Mouse (Mus musculus): ENCODE data around the gene Sf3b3. TPM values are rescaled to one million over a fixed set of nuclear protein-coding genes. Genes with fewer than 3 reads are reported as not detected.

Sf3b3 gene
- polyA plus RNA-seq, 1 experiment from 2014 or later, result 185 TPM

GRCm38 (mm10) chr8:110774725-110775124 lies 71.9 kb downstream of the Sf3b3 start:
- no peak overlapping the region for H3K4me3 ChIP-seq
- no peak overlapping the region for H3K27ac ChIP-seq
- no peaks in the 10 kb centered on the region for H3K4me1 ChIP-seq (replicated peaks)
- WGBS, result 78% methylated on average over 6 of the region's 6 CpGs
- H3K36me3 ChIP-seq, result no peaks in the 10 kb centered on the region
- no peaks in the 10 kb centered on the region for H3K27me3 ChIP-seq (ENCODE audit: insufficient read depth, poor library complexity, severe bottlenecking)
- no peak for DNase-seq (ENCODE audit: low spot score)
- H3K9me3 ChIP-seq, result 0 out of 2 replicates have a peak, but pooled peaks cover 3% of the 10 kb centered on the region

- Histone ChIP-seq H3K36me3 (no peaks in the 10 kb centered on the region), H3K4me3 (no peak overlapping the region), H3K4me1 (replicated peaks) (no peaks in the 10 kb centered on the region), H3K9me3 (0 out of 2 replicates have a peak, but pooled peaks cover 3% of the 10 kb centered on the region), H3K27ac (no peak overlapping the region), H3K27me3 (ENCODE audit: insufficient read depth, poor library complexity, severe bottlenecking) (no peaks in the 10 kb centered on the region)
- DNase-seq (ENCODE audit: low spot score), result no peak
- WGBS, result 79% methylated on average over 3 of the region's 3 CpGs
Observed at GRCm38 (mm10) chr8:110774047-110774446, 72.5 kb downstream of the Sf3b3 start.

GRCm38 (mm10) chr8:110772452-110772851 lies 74.1 kb downstream of the Sf3b3 start:
- Histone ChIP-seq H3K27me3 (ENCODE audit: insufficient read depth, poor library complexity, severe bottlenecking) (no peaks in the 10 kb centered on the region), H3K27ac (no peak overlapping the region), H3K36me3 (no peaks in the 10 kb centered on the region), H3K4me1 (replicated peaks) (no peaks in the 10 kb centered on the region), H3K4me3 (no peak overlapping the region), H3K9me3 (0 out of 2 replicates have a peak, but pooled peaks cover 3% of the 10 kb centered on the region)
- 88% methylated on average over 7 of the region's 7 CpGs for WGBS
- no peak for DNase-seq (ENCODE audit: low spot score)

GRCm38 (mm10) chr8:110767261-110767660 lies 79.3 kb downstream of the Sf3b3 start:
- Histone ChIP-seq H3K9me3 (no peaks in the 10 kb centered on the region), H3K36me3 (no peaks in the 10 kb centered on the region), H3K27ac (no peak overlapping the region), H3K27me3 (ENCODE audit: insufficient read depth, poor library complexity, severe bottlenecking) (no peaks in the 10 kb centered on the region), H3K4me3 (no peak overlapping the region), H3K4me1 (replicated peaks) (no peaks in the 10 kb centered on the region)
- 91% methylated on average over 6 of the region's 6 CpGs for WGBS
- no peak for DNase-seq (ENCODE audit: low spot score)

GRCm38 (mm10) chr8:110764671-110765070 lies 81.9 kb downstream of the Sf3b3 start:
- WGBS, result 76% methylated on average over 3 of the region's 3 CpGs
- no peaks in the 10 kb centered on the region for H3K9me3 ChIP-seq
- H3K4me3 ChIP-seq, result no peak overlapping the region
- 0 out of 2 replicates have a peak, but pooled peaks cover 5% of the 10 kb centered on the region for H3K4me1 ChIP-seq (replicated peaks)
- no peaks in the 10 kb centered on the region for H3K36me3 ChIP-seq
- H3K27me3 ChIP-seq (ENCODE audit: insufficient read depth, poor library complexity, severe bottlenecking), result no peaks in the 10 kb centered on the region
- no peak overlapping the region for H3K27ac ChIP-seq
- no peak for DNase-seq (ENCODE audit: low spot score)

- H3K27ac ChIP-seq, result no peak overlapping the region
- no peaks in the 10 kb centered on the region for H3K36me3 ChIP-seq
- 0 out of 2 replicates have a peak, but pooled peaks cover 5% of the 10 kb centered on the region for H3K4me1 ChIP-seq (replicated peaks)
- H3K27me3 ChIP-seq (ENCODE audit: insufficient read depth, poor library complexity, severe bottlenecking), result no peaks in the 10 kb centered on the region
- DNase-seq (ENCODE audit: low spot score), result no peak
- H3K9me3 ChIP-seq, result no peaks in the 10 kb centered on the region
- H3K4me3 ChIP-seq, result no peak overlapping the region
- 68% methylated on average over 6 of the region's 6 CpGs for WGBS
Observed at GRCm38 (mm10) chr8:110761988-110762387, 84.6 kb downstream of the Sf3b3 start.

- Histone ChIP-seq H3K27ac (no peak overlapping the region), H3K4me3 (no peak overlapping the region), H3K36me3 (no peaks in the 10 kb centered on the region), H3K9me3 (no peaks in the 10 kb centered on the region), H3K27me3 (ENCODE audit: insufficient read depth, poor library complexity, severe bottlenecking) (no peaks in the 10 kb centered on the region), H3K4me1 (replicated peaks) (0 out of 2 replicates have a peak, but pooled peaks cover 5% of the 10 kb centered on the region)
- WGBS, result 57% methylated on average over 5 of the region's 5 CpGs
- no peak for DNase-seq (ENCODE audit: low spot score)
Observed at GRCm38 (mm10) chr8:110761185-110761584, 85.4 kb downstream of the Sf3b3 start.

GRCm38 (mm10) chr8:110760280-110760940 lies 86.2 kb downstream of the Sf3b3 start:
- Histone ChIP-seq H3K27me3 (ENCODE audit: insufficient read depth, poor library complexity, severe bottlenecking) (no peaks in the 10 kb centered on the region), H3K27ac (no peak overlapping the region), H3K9me3 (no peaks in the 10 kb centered on the region), H3K4me1 (replicated peaks) (0 out of 2 replicates have a peak, but pooled peaks cover 5% of the 10 kb centered on the region), H3K4me3 (no peak overlapping the region), H3K36me3 (no peaks in the 10 kb centered on the region)
- 74% methylated on average over 7 of the region's 7 CpGs for WGBS
- no peak for DNase-seq (ENCODE audit: low spot score)

Other genes with a start within 250 kb of the Sf3b3 start
- 28.0 and 31.9 TPM in 2 replicates for gene Vac14, start 228.2 kb downstream of the Sf3b3 start, polyA plus RNA-seq (2016; fragmentation: Nextera tagmentation; extraction: Ambion mirVana)
- 6.4 and 6.9 TPM in 2 replicates for gene Mtss1l, start 125.3 kb downstream of the Sf3b3 start, polyA plus RNA-seq (2016; fragmentation: Nextera tagmentation; extraction: Ambion mirVana)
- gene Il34, start 40.9 kb downstream of the Sf3b3 start, polyA plus RNA-seq (2016; fragmentation: Nextera tagmentation; extraction: Ambion mirVana), result 0.37 TPM in 1 of 2 replicates, not detected in the other
- 70.0 and 75.6 TPM in 2 replicates for gene Cog4, start 187 bp downstream of the Sf3b3 start, polyA plus RNA-seq (2016; fragmentation: Nextera tagmentation; extraction: Ambion mirVana)
- gene Fuk, start 55.7 kb upstream of the Sf3b3 start, polyA plus RNA-seq (2016; fragmentation: Nextera tagmentation; extraction: Ambion mirVana), result 11.3 and 12.4 TPM in 2 replicates
- gene St3gal2, start 73.1 kb upstream of the Sf3b3 start, polyA plus RNA-seq (2016; fragmentation: Nextera tagmentation; extraction: Ambion mirVana), result 27.0 and 27.1 TPM in 2 replicates
- gene Ddx19a, start 151.0 kb upstream of the Sf3b3 start, polyA plus RNA-seq (2016; fragmentation: Nextera tagmentation; extraction: Ambion mirVana), result 22.2 and 25.2 TPM in 2 replicates
- gene Ddx19b, start 185.0 kb upstream of the Sf3b3 start, polyA plus RNA-seq (2016; fragmentation: Nextera tagmentation; extraction: Ambion mirVana), result 8.0 and 10.7 TPM in 2 replicates
- gene Aars, start 186.4 kb upstream of the Sf3b3 start, polyA plus RNA-seq (2016; fragmentation: Nextera tagmentation; extraction: Ambion mirVana), result 76.2 TPM in 2 replicates
- 17.0 and 17.4 TPM in 2 replicates for gene Exosc6, start 209.6 kb upstream of the Sf3b3 start, polyA plus RNA-seq (2016; fragmentation: Nextera tagmentation; extraction: Ambion mirVana)
- 1.3 and 1.5 TPM in 2 replicates for gene Clec18a, start 245.6 kb upstream of the Sf3b3 start, polyA plus RNA-seq (2016; fragmentation: Nextera tagmentation; extraction: Ambion mirVana)
- 10.4 and 10.8 TPM in 2 replicates for gene Pdpr, start 247.8 kb upstream of the Sf3b3 start, polyA plus RNA-seq (2016; fragmentation: Nextera tagmentation; extraction: Ambion mirVana)

All from hindbrain, embryonic 10.5 days (tissue).